13 mouse cellular contexts compared by ENCODE assay signal in the genomic region with DNA sequence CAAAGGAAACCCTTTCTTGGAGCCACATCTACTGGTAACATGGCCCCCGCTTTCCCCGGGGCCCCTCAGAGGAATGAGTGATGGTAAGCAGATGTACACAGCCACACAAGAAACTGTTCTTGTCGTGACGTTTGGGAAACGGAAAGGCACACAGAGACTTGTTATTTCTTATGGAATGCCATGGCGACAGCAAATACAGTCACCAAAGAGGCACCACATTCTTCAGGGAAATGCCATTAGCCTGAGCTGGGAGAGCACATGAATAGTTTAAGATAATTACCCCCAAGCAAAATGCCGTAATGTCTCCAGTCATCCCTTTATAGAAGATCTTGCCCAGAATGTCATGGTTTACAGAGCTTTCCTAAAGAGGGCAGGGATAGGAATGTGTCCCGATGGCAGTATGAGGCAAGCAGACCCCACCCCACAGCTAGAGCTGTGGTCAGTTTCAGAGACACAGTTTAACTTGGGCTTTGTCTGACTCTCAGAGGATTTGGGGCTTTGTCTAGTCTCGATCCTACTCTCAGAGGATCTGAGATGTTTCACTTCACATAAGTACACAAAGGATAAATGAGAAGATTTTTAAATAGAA.
DNase-seq lines count a peak whose midpoint lies in the region; ATAC-seq and TF ChIP-seq lines count a peak whose summit lies in the region.
"Had no signal": no experiment of that assay in that cellular context is flagged by ENCODE, and none has a peak within 500 bp of the region (broad histone marks: within the 10 kb centered on the region; RNA-seq: fewer than 3 reads in every experiment).

No protein-coding gene starts in this region.

- no peak for TF ChIP-seq CTCF in lung, postnatal 0 days (IDR thresholded peaks at IDR 0.05)
- TF ChIP-seq CTCF in embryonic fibroblast, embryonic 13.5 days (IDR thresholded peaks at IDR 0.05; ENCODE audit: borderline replicate concordance, insufficient read depth, low read length), result no peak

- H3K4me2 ChIP-seq in heart, embryonic 14.5 days (ENCODE audit: low read length), result peak overlapping the region; percentile 28
- no peak overlapping the region for H3K4me2 ChIP-seq in lung, postnatal 0 days (replicated peaks; ENCODE audit: low read depth, low read length)
- H3K4me2 ChIP-seq in liver, embryonic 12.5 days, result no peak overlapping the region
- H3K4me2 ChIP-seq: liver, embryonic 11.5 days had no signal

- H3K9me3 ChIP-seq in heart, embryonic 14.5 days (ENCODE audit: control insufficient read depth, low read length), result no peaks in the 10 kb centered on the region
- no peaks in the 10 kb centered on the region for H3K9me3 ChIP-seq in lung, postnatal 0 days (ENCODE audit: low read length)
- no peaks in the 10 kb centered on the region for H3K9me3 ChIP-seq in liver, embryonic 12.5 days (replicated peaks)

- peaks cover 15 to 37% of the 10 kb centered on the region in 2 experiments for H3K4me1 ChIP-seq in heart, embryonic 14.5 days (ENCODE audit: control insufficient read depth in 2 of 2, insufficient read depth in 2 of 2, low read length in 2 of 2)
- H3K4me1 ChIP-seq in lung, postnatal 0 days (ENCODE audit: insufficient read depth, low read depth, low read length), result 0 out of 2 replicates have a peak, but pooled peaks cover 2% of the 10 kb centered on the region
- peaks cover 29% of the 10 kb centered on the region for H3K4me1 ChIP-seq in embryonic fibroblast, embryonic 13.5 days (ENCODE audit: control insufficient read depth, insufficient read depth, low read length)
- H3K4me1 ChIP-seq in liver, embryonic 12.5 days, result no peaks in the 10 kb centered on the region

- no peak for DNase-seq in heart, adult 9 months (ENCODE audit: low spot score in 2 of 2)
- DNase-seq in lung, postnatal 0 days (ENCODE audit: low spot score), result peak; percentile 65
- DNase-seq in lung, postnatal 4 days, result no peak
- peak; percentile 33 for DNase-seq in NIH3T3 (ENCODE audit: low read depth)
- DNase-seq in right cerebral cortex, adult 18-20 months, result no peak
- DNase-seq: cerebellum, adult 11-12 months; right cerebral cortex, postnatal 14 days had no signal

- no peak overlapping the region for H3K9ac ChIP-seq in heart, embryonic 14.5 days (ENCODE audit: low read length)
- H3K9ac ChIP-seq in lung, postnatal 0 days (replicated peaks; ENCODE audit: low read depth), result no peak overlapping the region
- no peak overlapping the region for H3K9ac ChIP-seq in liver, embryonic 12.5 days

- peak overlapping the region; percentile 35 to 46; a peak in 3 of 4 replicates for H3K27ac ChIP-seq in heart, embryonic 14.5 days (replicated peaks in 1 of 2; ENCODE audit: control insufficient read depth in 1 of 2, insufficient read depth in 1 of 2, low read depth in 2 of 2, low read length in 2 of 2)
- no peak overlapping the region for H3K27ac ChIP-seq in lung, postnatal 0 days (ENCODE audit: low read length)
- H3K27ac ChIP-seq in embryonic fibroblast, embryonic 13.5 days (ENCODE audit: insufficient read depth, low read length), result peak overlapping the region; percentile 95
- no peak overlapping the region for H3K27ac ChIP-seq in liver, embryonic 12.5 days
- H3K27ac ChIP-seq: hindbrain, postnatal 0 days had no signal

- no peaks in the 10 kb centered on the region for H3K27me3 ChIP-seq in heart, embryonic 14.5 days (ENCODE audit: control insufficient read depth, insufficient read depth, low read length)
- no peaks in the 10 kb centered on the region for H3K27me3 ChIP-seq in lung, postnatal 0 days (replicated peaks; ENCODE audit: insufficient read depth, low read length)
- no peaks in the 10 kb centered on the region for H3K27me3 ChIP-seq in liver, embryonic 12.5 days (replicated peaks)

- WGBS in heart, embryonic 14.5 days, result 21% methylated on average over 9 of the region's 9 CpGs
- WGBS in lung, postnatal 0 days, result 44% methylated on average over 9 of the region's 9 CpGs
- WGBS in liver, embryonic 12.5 days (ENCODE audit: insufficient replicate concordance), result 68% methylated on average over 9 of the region's 9 CpGs

- no peak for TF ChIP-seq EP300 in lung, postnatal 0 days (IDR thresholded peaks at IDR 0.05)

- no peak overlapping the region for H3K4me3 ChIP-seq in heart, embryonic 14.5 days (ENCODE audit: control insufficient read depth in 1 of 2, insufficient read depth in 1 of 2, low read depth in 1 of 2, low read length in 2 of 2)
- H3K4me3 ChIP-seq in lung, postnatal 0 days (ENCODE audit: low read depth, low read length), result no peak overlapping the region
- no peak overlapping the region for H3K4me3 ChIP-seq in embryonic fibroblast, embryonic 13.5 days (ENCODE audit: insufficient read depth, low read length)
- no peak overlapping the region for H3K4me3 ChIP-seq in liver, embryonic 12.5 days

- peaks cover 9% of the 10 kb centered on the region; the same call in 1 of the 2 replicates for H3K36me3 ChIP-seq in heart, embryonic 14.5 days (ENCODE audit: control insufficient read depth, insufficient read depth, low read length)
- no peaks in the 10 kb centered on the region for H3K36me3 ChIP-seq in lung, postnatal 0 days (ENCODE audit: insufficient read depth, low read length)
- H3K36me3 ChIP-seq in liver, embryonic 12.5 days, result no peaks in the 10 kb centered on the region

- TF ChIP-seq POLR2A in embryonic fibroblast, embryonic 13.5 days (IDR thresholded peaks at IDR 0.05; ENCODE audit: low read depth, low read length), result no peak

- no peak for ATAC-seq in heart, embryonic 14.5 days (ENCODE audit: insufficient number of reproducible peaks, insufficient read depth, low FRiP score, low read depth)
- peak; percentile 75 for ATAC-seq in lung, postnatal 0 days
- ATAC-seq in liver, embryonic 12.5 days, result no peak
- ATAC-seq: CD4-positive, CD25-positive, alpha-beta regulatory T cell, adult 4 months; hindbrain, postnatal 0 days had no signal

Comparison
In these comparisons a context has a peak if more than half of its experiments do, and no peak if none do; other contexts are left out.
1. DNase-seq: peak in lung, postnatal 0 days (single experiment) and NIH3T3 (single experiment); none in heart, adult 9 months (0 of 2), lung, postnatal 4 days (0 of 2) and right cerebral cortex, adult 18-20 months (single experiment).
2. H3K27ac ChIP-seq: peak in heart, embryonic 14.5 days (2 of 2) and embryonic fibroblast, embryonic 13.5 days (single experiment); none in lung, postnatal 0 days (single experiment) and liver, embryonic 12.5 days (single experiment).